Mouse (Mus musculus): ENCODE results near the gene B230118H07Rik.

B230118H07Rik gene

GRCm38 (mm10) chr2:101638979-101639839 is 10.1 kb downstream of the B230118H07Rik start:
- no peak for DNase-seq

GRCm38 (mm10) chr2:101628297-101629236 is 20.8 kb downstream of the B230118H07Rik start:
- DNase-seq = peak; percentile 83 to 86

GRCm38 (mm10) chr2:101627227-101627626 is 22.1 kb downstream of the B230118H07Rik start:
- DNase-seq = no peak

- DNase-seq = no peak
These were observed 24.8 kb downstream of the B230118H07Rik start, which contains the start of gene Rag2 for GRCm38 (mm10) chr2:101624526-101624925. TSS of gene Rag2 (plus strand) at chr2:101624718.

- no peak for DNase-seq
These were observed 25.3 kb downstream of the B230118H07Rik start for GRCm38 (mm10) chr2:101624011-101624410.

GRCm38 (mm10) chr2:101623042-101623441 is 26.3 kb downstream of the B230118H07Rik start:
- DNase-seq = no peak

GRCm38 (mm10) chr2:101621611-101622010 is 27.7 kb downstream of the B230118H07Rik start:
- DNase-seq = no peak

GRCm38 (mm10) chr2:101620899-101621298 is 28.4 kb downstream of the B230118H07Rik start:
- DNase-seq = no peak

GRCm38 (mm10) chr2:101618373-101618772 is 31.0 kb downstream of the B230118H07Rik start:
- DNase-seq = no peak

- no peak for DNase-seq
These were observed 33.6 kb downstream of the B230118H07Rik start for GRCm38 (mm10) chr2:101615464-101616305.

- DNase-seq = no peak
These were observed 38.5 kb downstream of the B230118H07Rik start for GRCm38 (mm10) chr2:101610861-101611260.

GRCm38 (mm10) chr2:101608232-101608894 is 41.0 kb downstream of the B230118H07Rik start:
- no peak for DNase-seq

- no peak for DNase-seq
These were observed 46.2 kb downstream of the B230118H07Rik start for GRCm38 (mm10) chr2:101603099-101603498.

- DNase-seq = peak; percentile 74 to 80
These were observed 48.6 kb downstream of the B230118H07Rik start for GRCm38 (mm10) chr2:101600703-101601102.

GRCm38 (mm10) chr2:101598190-101599181 is 50.8 kb downstream of the B230118H07Rik start:
- DNase-seq = peak; percentile 41 to 52

GRCm38 (mm10) chr2:101597186-101597585 is 52.1 kb downstream of the B230118H07Rik start:
- no peak for DNase-seq

- no peak for DNase-seq
These were observed 54.7 kb downstream of the B230118H07Rik start for GRCm38 (mm10) chr2:101594681-101595080.

- no peak for DNase-seq
These were observed 56.4 kb downstream of the B230118H07Rik start for GRCm38 (mm10) chr2:101592886-101593285.

- DNase-seq = peak; percentile 30 to 39
These were observed 57.1 kb downstream of the B230118H07Rik start for GRCm38 (mm10) chr2:101592023-101592841.

GRCm38 (mm10) chr2:101591356-101591755 is 58.0 kb downstream of the B230118H07Rik start:
- DNase-seq = no peak
